Mouse (Mus musculus) gastrocnemius, postnatal 25 days (tissue): ENCODE data around the gene Scg3. TPM values are rescaled to one million over a fixed set of nuclear protein-coding genes. Genes with fewer than 3 reads are reported as not detected.
A peak's percentile ranks its signal among the peaks of the same experiment; 100 is the strongest.
"Not testable (repeated sequence)": the region's sequence is repeated elsewhere in the genome, so short reads cannot be mapped to it uniquely, and the experiment has no call there.

Source experiments
- DNase-seq: peaks from one replicate; pipeline ENCODE4 v3.0.0; 2022
- total RNA-seq, 2 experiments: library from RNA; stranded (reverse); gene quantifications; 1 replicate in 1 of 2; 2 replicates in 1 of 2; pipeline ENCODE4 v1.2.3; 2021

Gene Scg3
- total RNA-seq, 2 experiments from 2014 or later: 2.2 to 2.3 TPM

- peak; percentile 82 for DNase-seq
These were observed 58.1 kb downstream of the Scg3 start, which contains the start of gene Lysmd2 for GRCm38 (mm10) chr9:75625556-75626307. TSS of gene Lysmd2 (plus strand) at chr9:75625741.

GRCm38 (mm10) chr9:75624983-75625555, 58.8 kb downstream of the Scg3 start:
- DNase-seq: no peak

GRCm38 (mm10) chr9:75621428-75621827, 62.4 kb downstream of the Scg3 start:
- DNase-seq: no peak

- not testable (repeated sequence) for DNase-seq
These were observed 64.1 kb downstream of the Scg3 start for GRCm38 (mm10) chr9:75619761-75620160.

GRCm38 (mm10) chr9:75618836-75619400, 64.9 kb downstream of the Scg3 start:
- DNase-seq: no peak

- no peak for DNase-seq
These were observed 67.3 kb downstream of the Scg3 start for GRCm38 (mm10) chr9:75616560-75616959.

- peak; percentile 31 for DNase-seq
These were observed 73.0 kb downstream of the Scg3 start, which contains the start of gene Tmod2 for GRCm38 (mm10) chr9:75610571-75611493. TSS of gene Tmod2 (minus strand) at chr9:75611325.

GRCm38 (mm10) chr9:75609965-75610364, 73.9 kb downstream of the Scg3 start:
- DNase-seq: no peak

- DNase-seq: no peak
These were observed 74.4 kb downstream of the Scg3 start for GRCm38 (mm10) chr9:75609505-75609904.

GRCm38 (mm10) chr9:75607496-75607895, 76.4 kb downstream of the Scg3 start:
- DNase-seq: no peak

- DNase-seq: peak; percentile 23
These were observed 82.3 kb downstream of the Scg3 start for GRCm38 (mm10) chr9:75601510-75601909.

- peak; percentile 48 for DNase-seq
These were observed 83.5 kb downstream of the Scg3 start for GRCm38 (mm10) chr9:75600166-75600934.

GRCm38 (mm10) chr9:75599191-75599841, 84.5 kb downstream of the Scg3 start:
- DNase-seq: no peak

GRCm38 (mm10) chr9:75597596-75597995, 86.3 kb downstream of the Scg3 start:
- no peak for DNase-seq

- no peak for DNase-seq
These were observed 86.8 kb downstream of the Scg3 start for GRCm38 (mm10) chr9:75597036-75597435.

- DNase-seq: no peak
These were observed 90.4 kb downstream of the Scg3 start for GRCm38 (mm10) chr9:75593481-75593880.
